Mouse (Mus musculus) brain, embryonic 18.5 days (tissue): ENCODE data around the gene Chmp2a.

Experiments used
- DNase-seq: peaks from one replicate; pipeline ENCODE4 v3.0.0-alpha.2; 2012; ENCODE audit warnings: low read depth, low spot score

The Chmp2a gene

GRCm38 (mm10) chr7:13001584-13001983, 33.0 kb downstream of the Chmp2a start:
- DNase-seq = no peak

DNA sequence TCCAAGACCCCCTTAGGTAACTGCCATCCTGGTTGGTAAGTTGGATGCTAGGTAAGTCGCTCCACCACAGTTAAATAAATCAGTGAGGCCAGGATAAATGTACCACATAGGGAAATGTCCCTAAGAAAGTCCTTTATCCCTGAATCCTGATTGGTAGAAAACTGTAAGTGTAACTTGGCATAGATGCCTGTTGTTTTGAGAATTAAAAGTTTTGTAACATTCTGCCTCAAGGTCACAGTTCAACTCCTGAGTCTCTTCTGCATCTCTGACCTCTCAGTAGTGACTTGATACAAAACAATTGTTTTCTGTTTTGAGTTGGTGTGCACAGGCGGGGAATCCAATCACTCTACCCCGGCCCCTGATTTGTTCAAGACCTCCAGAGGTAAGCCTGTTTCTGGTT, 35.8 kb downstream of the Chmp2a start, which contains the start of gene Trim28:
Gene Trim28 (plus strand): TSS at position 264 of the 400 bp plus-strand sequence.
- DNase-seq = no peak

DNA sequence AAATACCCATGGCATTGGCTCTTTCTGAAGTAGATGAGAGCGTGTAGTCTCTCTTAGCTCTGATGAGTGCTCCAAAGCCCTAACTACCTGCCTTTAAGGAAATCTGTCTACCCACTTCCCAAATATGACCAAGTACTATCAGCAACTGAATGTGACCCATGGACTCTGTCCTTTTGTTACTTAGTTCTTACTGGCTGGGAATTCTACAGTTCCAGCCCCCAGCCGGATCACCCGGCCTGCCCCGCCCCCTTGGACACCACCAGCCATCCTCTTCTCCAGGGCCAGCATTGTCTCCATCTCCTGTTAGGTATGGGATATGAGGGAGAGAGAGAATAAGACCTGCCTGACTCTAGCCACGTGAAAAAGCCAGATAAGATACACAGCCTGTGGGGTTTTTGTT, 36.6 kb downstream of the Chmp2a start, which contains the start of gene Slc27a5:
Gene Slc27a5 (minus strand): TSS at position 140 of the 400 bp plus-strand sequence.
- DNase-seq = no peak

- DNase-seq = no peak
These were observed 37.4 kb downstream of the Chmp2a start for GRCm38 (mm10) chr7:12997230-12997629.

- no peak for DNase-seq
These were observed 38.7 kb downstream of the Chmp2a start for GRCm38 (mm10) chr7:12995862-12996261.

DNA sequence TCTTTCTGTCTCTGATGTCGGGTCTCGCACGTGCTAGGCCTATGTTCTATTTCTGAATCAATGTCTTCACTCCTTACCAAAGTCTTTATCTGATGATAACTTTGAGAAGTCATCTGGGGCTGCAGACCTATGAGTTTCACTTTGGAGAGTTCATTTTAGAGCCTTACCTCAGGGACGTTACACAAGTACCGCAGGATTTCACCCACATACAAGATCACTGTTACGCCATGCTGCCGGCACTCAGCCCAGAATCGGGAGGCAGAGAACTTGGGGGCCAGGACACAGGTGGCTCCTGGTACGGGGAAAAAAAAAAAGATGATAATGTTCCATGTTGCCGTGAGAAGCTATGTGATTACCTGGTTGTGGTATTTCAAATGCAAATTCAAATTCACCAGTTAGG, 41.5 kb downstream of the Chmp2a start:
- DNase-seq = no peak

GRCm38 (mm10) chr7:12992222-12992621, 42.4 kb downstream of the Chmp2a start:
- no peak for DNase-seq

GRCm38 (mm10) chr7:12987409-12988189, 47.0 kb downstream of the Chmp2a start:
- DNase-seq = no peak

DNA sequence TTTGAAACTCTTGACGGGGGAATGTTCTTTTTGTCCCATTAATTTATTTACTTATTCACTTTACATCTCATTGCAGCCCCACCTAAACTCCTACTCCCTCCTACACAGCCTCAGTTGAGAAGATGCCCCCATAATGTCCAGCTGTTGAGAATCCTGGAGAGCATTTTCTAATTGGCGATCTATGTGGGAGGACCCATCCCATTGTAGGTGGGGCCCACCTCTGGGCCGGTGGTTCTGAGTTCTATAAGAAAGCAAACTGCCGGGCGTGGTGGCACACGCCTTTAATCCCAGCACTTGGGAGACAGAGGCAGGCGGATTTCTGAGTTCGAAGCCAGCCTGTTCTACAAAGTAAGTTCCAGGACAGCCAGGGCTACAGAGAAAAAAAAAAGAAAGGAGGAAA, 47.7 kb downstream of the Chmp2a start:
- DNase-seq = no peak

- no peak for DNase-seq
These were observed 48.9 kb downstream of the Chmp2a start for GRCm38 (mm10) chr7:12985724-12986123.
